Comparison of ENCODE assay signal across 8 mouse cellular contexts in genomic region chr17:11092900-11093299, GRCm38 (mm10).
A peak's percentile ranks its signal among the peaks of the same experiment; 100 is the strongest.
DNase-seq lines count a peak whose midpoint lies in the region; ATAC-seq and TF ChIP-seq lines count a peak whose summit lies in the region.

No protein-coding gene starts in this region.

- WGBS in heart, embryonic 12.5 days: 34% methylated on average over 6 of the region's 6 CpGs
- 16% methylated on average over 6 of the region's 6 CpGs for WGBS in forebrain, embryonic 12.5 days

- no peak overlapping the region for H3K27ac ChIP-seq in heart, embryonic 12.5 days (ENCODE audit: poor library complexity, severe bottlenecking)
- H3K27ac ChIP-seq in ES-E14 (ENCODE audit: insufficient read depth, low read depth, low read length, poor library complexity, severe bottlenecking): no peak overlapping the region
- peak overlapping the region; percentile 50; the same call in 1 of the 2 replicates for H3K27ac ChIP-seq in forebrain, embryonic 12.5 days

- in situ Hi-C loops in ES-E14 (cut with MboI; ENCODE audit: low sequenced_read_pairs in 2 of 2, unreplicated experiment in 2 of 2): no loop called here

- 0 out of 2 replicates have a peak, but pooled peaks cover 6% of the 10 kb centered on the region for H3K9me3 ChIP-seq in heart, embryonic 12.5 days (replicated peaks)
- peaks cover 7% of the 10 kb centered on the region for H3K9me3 ChIP-seq in ES-E14 (ENCODE audit: control insufficient read depth, insufficient read depth, low read depth, low read length)
- 0 out of 2 replicates have a peak, but pooled peaks cover 3% of the 10 kb centered on the region for H3K9me3 ChIP-seq in forebrain, embryonic 12.5 days

- no peaks in the 10 kb centered on the region for H3K27me3 ChIP-seq in heart, embryonic 12.5 days (replicated peaks)
- H3K27me3 ChIP-seq in forebrain, embryonic 12.5 days: no peaks in the 10 kb centered on the region

- no peak overlapping the region for H3K4me3 ChIP-seq in heart, embryonic 12.5 days
- H3K4me3 ChIP-seq in ES-E14 (ENCODE audit: insufficient read depth in 1 of 2, low read depth in 1 of 2, low read length in 2 of 2, poor library complexity in 1 of 2, severe bottlenecking in 1 of 2): no peak overlapping the region
- H3K4me3 ChIP-seq in forebrain, embryonic 12.5 days (replicated peaks): no peak overlapping the region

- no peaks in the 10 kb centered on the region for H3K4me1 ChIP-seq in heart, embryonic 12.5 days (replicated peaks)
- no peaks in the 10 kb centered on the region; a peak in 1 of 4 replicates for H3K4me1 ChIP-seq in ES-E14 (ENCODE audit: control insufficient read depth in 2 of 2, insufficient read depth in 2 of 2, low read length in 2 of 2, poor library complexity in 1 of 2)
- peaks cover 10% of the 10 kb centered on the region for H3K4me1 ChIP-seq in forebrain, embryonic 12.5 days

- H3K36me3 ChIP-seq in heart, embryonic 12.5 days: no peaks in the 10 kb centered on the region
- no peaks in the 10 kb centered on the region for H3K36me3 ChIP-seq in ES-E14 (ENCODE audit: control insufficient read depth, insufficient read depth, low read length, poor library complexity, severe bottlenecking)
- no peaks in the 10 kb centered on the region for H3K36me3 ChIP-seq in forebrain, embryonic 12.5 days (replicated peaks)

- no peak for ATAC-seq in heart, embryonic 12.5 days (ENCODE audit: insufficient number of reproducible peaks, low FRiP score)
- no peak for ATAC-seq in forebrain, embryonic 12.5 days (ENCODE audit: low FRiP score)

- H3K9ac ChIP-seq in heart, embryonic 12.5 days: no peak overlapping the region
- H3K9ac ChIP-seq in ES-E14 (ENCODE audit: insufficient read depth, low read depth, low read length, poor library complexity, severe bottlenecking): no peak overlapping the region
- H3K9ac ChIP-seq in forebrain, embryonic 12.5 days: no peak overlapping the region

- H3K4me2 ChIP-seq in heart, embryonic 12.5 days: no peak overlapping the region
- no peak overlapping the region for H3K4me2 ChIP-seq in forebrain, embryonic 12.5 days

- peak; percentile 98 for DNase-seq in heart, adult 11 months
- peak; percentile 68 for DNase-seq in ES-E14 (ENCODE audit: low read depth, low spot score)
- DNase-seq in kidney, adult 9 months: peak; percentile 29
- peak; percentile 73 for DNase-seq in mesoderm, embryonic 11.5 days (ENCODE audit: low read depth, low spot score)
- DNase-seq in urinary bladder, postnatal 25 days (ENCODE audit: low spot score): no peak
- no peak for DNase-seq in cerebellum, postnatal 14 days

TF ChIP-seq in ES-E14, 5 proteins besides CTCF, POLR2A, EP300 and RAD21:
- TF ChIP-seq CHD2 (IDR thresholded peaks at IDR 0.05; ENCODE audit: low read depth, low read length) (no peak), HCFC1 (IDR thresholded peaks at IDR 0.05; ENCODE audit: borderline replicate concordance, insufficient read depth, low read length) (no peak), ZNF384 (IDR thresholded peaks at IDR 0.05; ENCODE audit: low read depth, low read length) (no peak)

Comparison
In these comparisons a context has a peak if more than half of its experiments do, and no peak if none do; other contexts are left out.
1. DNase-seq: peak in heart, adult 11 months (single experiment), ES-E14 (single experiment), kidney, adult 9 months (single experiment) and mesoderm, embryonic 11.5 days (single experiment); none in urinary bladder, postnatal 25 days (single experiment) and cerebellum, postnatal 14 days (0 of 2).